Mouse (Mus musculus): ENCODE results near the gene L3mbtl1.
"Not testable (repeated sequence)": the region's sequence is repeated elsewhere in the genome, so short reads cannot be mapped to it uniquely, and the experiment has no call there.

The L3mbtl1 gene

GRCm38 (mm10) chr2:162943148-162943846, at the start of gene L3mbtl1:
Gene L3mbtl1, plus strand, starts transcription at chr2:162943472.
- peak; percentile 48 for DNase-seq

- not testable (repeated sequence) for DNase-seq
Observed at GRCm38 (mm10) chr2:162899256-162899655, 44.0 kb upstream of the L3mbtl1 start.

- DNase-seq: no peak
Observed at GRCm38 (mm10) chr2:162899880-162900589, 43.2 kb upstream of the L3mbtl1 start.

GRCm38 (mm10) chr2:162900590-162900916, 42.7 kb upstream of the L3mbtl1 start:
- no peak for DNase-seq

- DNase-seq: no peak
Observed at GRCm38 (mm10) chr2:162905902-162906301, 37.4 kb upstream of the L3mbtl1 start.

GRCm38 (mm10) chr2:162908052-162908491, 35.2 kb upstream of the L3mbtl1 start:
- DNase-seq: no peak

GRCm38 (mm10) chr2:162914040-162914439, 29.2 kb upstream of the L3mbtl1 start:
- DNase-seq: no peak

- no peak for DNase-seq
Observed at GRCm38 (mm10) chr2:162914519-162914918, 28.8 kb upstream of the L3mbtl1 start.

- DNase-seq: no peak
Observed at GRCm38 (mm10) chr2:162919926-162920325, 23.3 kb upstream of the L3mbtl1 start.

- DNase-seq: peak; percentile 67
Observed at GRCm38 (mm10) chr2:162922183-162922582, 21.1 kb upstream of the L3mbtl1 start.

GRCm38 (mm10) chr2:162922834-162923233, 20.4 kb upstream of the L3mbtl1 start:
- no peak for DNase-seq

GRCm38 (mm10) chr2:162924126-162924525, 19.1 kb upstream of the L3mbtl1 start:
- no peak for DNase-seq

GRCm38 (mm10) chr2:162927918-162928585, 15.2 kb upstream of the L3mbtl1 start:
- no peak for DNase-seq

GRCm38 (mm10) chr2:162929704-162930103, 13.6 kb upstream of the L3mbtl1 start:
- no peak for DNase-seq

- DNase-seq: no peak
Observed at GRCm38 (mm10) chr2:162930516-162931122, 12.7 kb upstream of the L3mbtl1 start.

- peak; percentile 96 for DNase-seq
Observed at GRCm38 (mm10) chr2:162931123-162931673, 12.1 kb upstream of the L3mbtl1 start, which contains the start of gene Srsf6. Gene Srsf6, plus strand, starts transcription at chr2:162931528.

GRCm38 (mm10) chr2:162931674-162932650, 11.3 kb upstream of the L3mbtl1 start:
- DNase-seq: peak; percentile 81

- DNase-seq: no peak
Observed at GRCm38 (mm10) chr2:162932706-162933105, 10.6 kb upstream of the L3mbtl1 start.

GRCm38 (mm10) chr2:162934421-162934820, 8.9 kb upstream of the L3mbtl1 start:
- no peak for DNase-seq

GRCm38 (mm10) chr2:162935700-162936099, 7.6 kb upstream of the L3mbtl1 start:
- DNase-seq: no peak

- no peak for DNase-seq
Observed at GRCm38 (mm10) chr2:162939562-162939961, 3.7 kb upstream of the L3mbtl1 start.

- no peak for DNase-seq
Observed at GRCm38 (mm10) chr2:162943931-162944330, 659 bp downstream of the L3mbtl1 start.

Data from thymus, postnatal 4 days (tissue).